Mouse (Mus musculus) kidney, embryonic 15.5 days (tissue): Measurements from ENCODE around the gene Gpr18. TPM values are rescaled to one million over a fixed set of nuclear protein-coding genes. Genes with fewer than 3 reads are reported as not detected.

Experiments
- ATAC-seq: fragments of 200-750 bp; cut with Nextera tagmentation; replicated peaks from 2 replicates; pipeline ENCODE4 v1.8.0; 2017; ENCODE audit warnings: moderate TSS enrichment; ENCODE audit not compliant: low FRiP score
- H3K27ac ChIP-seq: fragments of 300-500 bp; sonication (generic); 2 replicates; pipeline ENCODE4 v1.5.1; 2015; ENCODE audit warnings: mild to moderate bottlenecking, inconsistent platforms
- H3K27me3 ChIP-seq: fragments of 300-500 bp; sonication (generic); 2 replicates; pipeline ENCODE4 v1.6.1; 2015; ENCODE audit warnings: inconsistent platforms
- H3K36me3 ChIP-seq: fragments of 300-500 bp; sonication (generic); 2 replicates; pipeline ENCODE4 v1.6.1; 2015; ENCODE audit warnings: inconsistent platforms
- H3K4me1 ChIP-seq: fragments of 300-500 bp; sonication (generic); 2 replicates; pipeline ENCODE4 v1.6.1; 2015; ENCODE audit warnings: inconsistent platforms
- H3K4me2 ChIP-seq: fragments of 300-500 bp; sonication (generic); 2 replicates; pipeline ENCODE4 v1.6.1; 2015; ENCODE audit warnings: moderate library complexity, mild to moderate bottlenecking, inconsistent platforms
- H3K4me3 ChIP-seq: fragments of 300-500 bp; sonication (generic); replicated peaks from 2 replicates; pipeline ENCODE4 v1.5.1; 2015; ENCODE audit warnings: mild to moderate bottlenecking, inconsistent platforms
- H3K9ac ChIP-seq: fragments of 300-500 bp; sonication (generic); 2 replicates; pipeline ENCODE4 v1.6.1; 2015; ENCODE audit warnings: mild to moderate bottlenecking, inconsistent platforms
- H3K9me3 ChIP-seq: fragments of 300-500 bp; sonication (generic); replicated peaks from 2 replicates; pipeline ENCODE4 v1.6.1; 2016; ENCODE audit warnings: inconsistent platforms
- WGBS: fragments of 180-500 bp; shearing (Covaris S2); methylation state at CpG from one replicate; pipeline ENCODE4 v1.1.7; 2015; ENCODE audit warnings: mixed read lengths; 5-methylcytosine and 5-hydroxymethylcytosine counted together
- polyA plus RNA-seq: library from polyadenylated mRNA; unstranded; fragments of >200 nt; fragmentation: Nextera tagmentation; extraction: Ambion mirVana; gene quantifications from 2 replicates; pipeline ENCODE4 v1.2.1, GENCODE M21; 2015

Gpr18 gene
- polyA plus RNA-seq, 1 experiment from 2014 or later = 0.30 TPM

DNA sequence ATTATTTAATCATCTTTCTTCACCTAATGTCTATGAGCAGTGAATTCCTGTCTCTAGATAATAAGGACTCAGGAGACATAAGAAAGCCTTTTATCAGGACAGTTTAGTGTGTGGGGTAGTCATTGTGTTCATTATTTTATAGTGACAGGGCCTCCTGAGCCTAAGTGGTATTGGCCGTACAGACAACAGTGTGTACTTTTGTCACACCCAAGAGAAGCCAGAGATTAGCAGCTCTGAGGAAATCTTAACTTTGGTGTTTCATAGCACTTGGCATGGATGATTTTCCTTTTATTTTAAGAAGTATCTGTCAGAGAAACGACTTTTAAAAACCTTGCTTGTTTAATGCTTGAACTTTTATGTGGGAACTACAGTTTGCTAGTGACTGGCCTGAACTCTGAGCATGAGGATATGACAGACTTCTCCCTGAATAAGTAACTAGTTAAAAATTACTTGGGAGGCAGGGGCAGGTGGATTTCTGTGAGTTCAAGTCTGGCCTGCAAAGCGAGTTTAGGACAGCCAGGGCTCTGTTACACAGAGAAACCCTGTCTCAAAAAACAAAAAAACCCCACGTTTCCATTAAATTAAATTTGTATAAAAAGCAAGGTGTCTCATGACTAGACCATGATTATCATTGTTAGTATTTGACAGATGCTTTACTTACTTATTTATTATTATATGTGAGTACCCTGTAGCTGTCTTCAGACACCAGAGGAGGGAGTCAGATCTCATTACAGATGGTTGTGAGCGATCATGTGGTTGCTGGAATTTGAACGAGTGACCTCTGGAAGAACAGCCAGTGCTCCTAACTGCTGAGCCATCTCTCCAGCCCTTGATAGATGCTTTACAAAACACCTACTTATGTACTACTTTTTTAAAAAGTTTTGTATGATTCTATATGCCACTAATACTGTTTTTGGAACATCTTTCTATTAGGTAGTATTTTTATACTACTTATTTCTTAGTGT lies 19.2 kb downstream of the Gpr18 start:
- H3K36me3 ChIP-seq = no peaks in the 10 kb centered on the region
- 63% methylated on average over 6 of the region's 6 CpGs for WGBS
- ATAC-seq = no peak

DNA sequence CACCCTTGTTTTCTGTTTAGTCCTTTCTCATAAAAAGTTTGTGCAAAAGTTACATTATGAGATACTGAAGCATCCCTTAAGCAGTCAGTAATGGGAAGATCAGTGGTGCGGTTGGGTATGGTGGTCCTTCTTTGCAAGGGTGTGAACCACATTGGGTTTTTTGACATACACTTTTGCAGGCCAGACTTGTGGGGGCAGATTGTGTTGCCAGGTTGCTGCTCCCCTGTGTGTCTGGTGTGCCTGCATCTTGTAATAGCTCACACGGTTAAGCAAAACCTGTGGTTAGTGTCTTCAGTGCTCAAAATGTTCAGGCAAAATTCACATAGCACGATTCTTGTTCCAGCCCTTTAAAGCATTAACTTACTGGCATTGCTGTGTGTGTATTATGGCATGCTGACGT lies 20.3 kb downstream of the Gpr18 start:
- no peaks in the 10 kb centered on the region for H3K9me3 ChIP-seq

More for the DNA sequence above, 19.2 kb downstream of the Gpr18 start:
- Histone ChIP-seq H3K4me1 (0 out of 2 replicates have a peak, but pooled peaks cover 15% of the 10 kb centered on the region), H3K9ac (no peak overlapping the region), H3K4me3 (no peak overlapping the region), H3K9me3 (no peaks in the 10 kb centered on the region), H3K27ac (no peak overlapping the region), H3K27me3 (no peaks in the 10 kb centered on the region), H3K4me2 (no peak overlapping the region)

GRCm38 (mm10) chr14:121894511-121895135 lies 21.0 kb downstream of the Gpr18 start:
- WGBS = 58% methylated on average over 5 of the region's 5 CpGs
- ATAC-seq = no peak

More for the DNA sequence above, 20.3 kb downstream of the Gpr18 start:
- no peak overlapping the region for H3K9ac ChIP-seq
- 93% methylated on average over 4 of the region's 4 CpGs for WGBS
- no peak for ATAC-seq
- H3K27me3 ChIP-seq = no peaks in the 10 kb centered on the region
- H3K36me3 ChIP-seq = peaks cover 6% of the 10 kb centered on the region; the same call in 1 of the 2 replicates
- H3K4me3 ChIP-seq = no peak overlapping the region
- H3K4me2 ChIP-seq = no peak overlapping the region
- H3K4me1 ChIP-seq = 0 out of 2 replicates have a peak, but pooled peaks cover 15% of the 10 kb centered on the region
- H3K27ac ChIP-seq = no peak overlapping the region

DNA sequence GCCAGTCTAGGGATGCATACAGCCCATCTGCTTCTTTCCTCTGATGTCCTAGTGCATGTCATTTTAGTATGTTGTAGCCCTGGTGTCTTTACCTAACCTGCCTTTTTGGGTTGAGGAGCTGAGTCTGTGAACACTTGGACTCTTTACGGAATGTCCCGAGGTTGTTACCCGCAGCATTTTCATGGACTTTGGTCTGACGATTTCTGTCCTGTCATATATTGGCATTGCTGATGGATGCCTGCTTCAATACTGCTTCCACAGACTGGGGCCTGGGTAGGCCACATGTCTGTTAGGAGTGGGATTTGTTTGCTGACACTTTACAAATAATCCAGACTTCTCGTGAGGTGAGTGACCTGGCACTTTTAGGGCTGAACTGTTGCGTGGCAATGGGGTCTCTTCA lies 21.8 kb downstream of the Gpr18 start:
- Histone ChIP-seq H3K36me3 (peaks cover 7% of the 10 kb centered on the region; the same call in 1 of the 2 replicates), H3K9me3 (no peaks in the 10 kb centered on the region), H3K4me2 (no peak overlapping the region), H3K4me3 (no peak overlapping the region), H3K4me1 (0 out of 2 replicates have a peak, but pooled peaks cover 9% of the 10 kb centered on the region), H3K27ac (no peak overlapping the region), H3K27me3 (no peaks in the 10 kb centered on the region), H3K9ac (no peak overlapping the region)
- ATAC-seq = no peak
- 81% methylated on average over 6 of the region's 6 CpGs for WGBS

More at GRCm38 (mm10) chr14:121894511-121895135, 21.0 kb downstream of the Gpr18 start:
- Histone ChIP-seq H3K4me2 (no peak overlapping the region), H3K9ac (no peak overlapping the region), H3K36me3 (peaks cover 7% of the 10 kb centered on the region; the same call in 1 of the 2 replicates), H3K4me3 (no peak overlapping the region), H3K4me1 (0 out of 2 replicates have a peak, but pooled peaks cover 15% of the 10 kb centered on the region), H3K27me3 (no peaks in the 10 kb centered on the region), H3K9me3 (no peaks in the 10 kb centered on the region), H3K27ac (no peak overlapping the region)

DNA sequence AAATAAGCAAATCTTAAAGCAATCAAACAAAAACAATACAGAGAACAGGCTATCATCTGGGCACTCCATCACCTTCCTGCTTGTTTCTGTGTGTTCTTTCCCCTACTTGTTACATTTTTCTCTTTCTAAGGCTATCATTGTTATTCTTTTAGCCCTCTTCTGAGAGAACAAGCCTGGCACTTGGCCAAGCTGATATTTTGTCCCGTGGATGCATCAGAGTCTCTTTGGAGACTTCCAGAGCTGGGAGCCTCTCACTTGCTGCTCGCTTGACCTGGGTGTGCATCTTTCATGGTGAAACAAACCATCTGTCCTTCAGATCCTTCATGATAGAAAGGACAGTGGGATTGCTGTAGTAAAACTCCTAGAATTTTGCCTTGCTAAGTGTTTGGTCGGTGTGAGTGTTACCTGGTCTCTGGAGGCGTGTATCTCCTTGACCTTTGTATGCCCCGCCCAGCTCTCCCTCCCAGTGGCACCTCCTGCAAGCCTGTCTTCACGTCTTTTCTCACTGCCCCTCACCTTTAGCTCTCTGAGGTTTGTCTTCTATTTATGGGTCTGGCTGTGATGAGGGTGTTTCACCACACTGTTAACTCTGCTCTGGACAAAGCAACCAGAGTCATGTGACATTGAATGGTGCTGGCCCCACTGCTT lies 31.3 kb downstream of the Gpr18 start:
- WGBS = 49% methylated on average over 6 of the region's 6 CpGs
- Histone ChIP-seq H3K9ac (no peak overlapping the region), H3K27ac (no peak overlapping the region), H3K4me3 (no peak overlapping the region), H3K9me3 (no peaks in the 10 kb centered on the region), H3K36me3 (peaks cover 12% of the 10 kb centered on the region; the same call in 1 of the 2 replicates), H3K4me1 (peaks cover 34% of the 10 kb centered on the region), H3K27me3 (no peaks in the 10 kb centered on the region), H3K4me2 (no peak overlapping the region)
- ATAC-seq = no peak

- peaks cover 9% of the 10 kb centered on the region; the same call in 1 of the 2 replicates for H3K36me3 ChIP-seq
- no peak overlapping the region for H3K4me2 ChIP-seq
- 88% methylated on average over 7 of the region's 7 CpGs for WGBS
- H3K27ac ChIP-seq = no peak overlapping the region
- no peak for ATAC-seq
- H3K27me3 ChIP-seq = no peaks in the 10 kb centered on the region
- H3K9ac ChIP-seq = no peak overlapping the region
- no peak overlapping the region for H3K4me3 ChIP-seq
- no peaks in the 10 kb centered on the region for H3K9me3 ChIP-seq
- H3K4me1 ChIP-seq = peaks cover 40% of the 10 kb centered on the region
Measured at GRCm38 (mm10) chr14:121881211-121881610, 34.4 kb downstream of the Gpr18 start.

GRCm38 (mm10) chr14:121879266-121879840 lies 36.2 kb downstream of the Gpr18 start:
- Histone ChIP-seq H3K4me1 (peaks cover 37% of the 10 kb centered on the region), H3K9me3 (no peaks in the 10 kb centered on the region), H3K27ac (no peak overlapping the region), H3K9ac (peak overlapping the region; percentile 91), H3K27me3 (no peaks in the 10 kb centered on the region), H3K4me2 (peak overlapping the region; percentile 96), H3K36me3 (no peaks in the 10 kb centered on the region), H3K4me3 (peak overlapping the region; percentile 93)
- 17% methylated on average over 16 of the region's 16 CpGs for WGBS
- no peak for ATAC-seq

DNA sequence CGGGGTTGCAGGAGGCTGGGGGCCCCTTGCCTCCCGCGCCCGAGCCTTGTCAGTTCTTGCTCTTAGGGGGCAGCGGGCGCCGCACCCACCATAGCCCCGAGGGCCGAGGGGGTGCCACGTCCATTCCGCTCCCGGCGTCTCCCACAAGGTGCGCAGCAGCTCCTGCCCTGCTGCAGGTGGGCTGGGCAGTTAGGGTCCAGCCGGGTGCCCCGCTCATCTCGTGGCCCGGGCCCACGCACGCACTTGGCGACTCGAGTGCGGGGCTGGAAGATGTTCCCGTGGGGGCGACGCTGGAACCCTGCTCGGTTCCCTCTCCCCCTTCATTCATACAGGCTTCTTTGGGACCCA lies 36.7 kb downstream of the Gpr18 start:
- H3K27ac ChIP-seq = peak overlapping the region; percentile 97
- under 1% methylated on average over 27 of the region's 27 CpGs for WGBS
- ATAC-seq = peak; percentile 44; the same call in 1 of the 2 replicates

GRCm38 (mm10) chr14:121878176-121878858 lies 37.3 kb downstream of the Gpr18 start, which contains the start of gene Ubac2:
Ubac2 (plus strand) TSS chr14:121878620.
- Histone ChIP-seq H3K9me3 (no peaks in the 10 kb centered on the region), H3K4me2 (peak within 1 kb of the TSS; percentile 96), H3K27ac (peak within 1 kb of the TSS; percentile 97), H3K9ac (peak within 1 kb of the TSS; percentile 91), H3K4me3 (peak within 1 kb of the TSS; percentile 93), H3K4me1 (peaks cover 33% of the 10 kb centered on the region), H3K27me3 (no peaks in the 10 kb centered on the region), H3K36me3 (no peaks in the 10 kb centered on the region)
- under 1% methylated on average over 60 of the region's 61 CpGs for WGBS
- ATAC-seq = peak; percentile 99

More for the DNA sequence above, 36.7 kb downstream of the Gpr18 start:
- peaks cover 35% of the 10 kb centered on the region for H3K4me1 ChIP-seq
- H3K9me3 ChIP-seq = no peaks in the 10 kb centered on the region
- H3K9ac ChIP-seq = peak overlapping the region; percentile 91
- H3K36me3 ChIP-seq = no peaks in the 10 kb centered on the region
- no peaks in the 10 kb centered on the region for H3K27me3 ChIP-seq
- peak overlapping the region; percentile 93 for H3K4me3 ChIP-seq
- H3K4me2 ChIP-seq = peak overlapping the region; percentile 96

DNA sequence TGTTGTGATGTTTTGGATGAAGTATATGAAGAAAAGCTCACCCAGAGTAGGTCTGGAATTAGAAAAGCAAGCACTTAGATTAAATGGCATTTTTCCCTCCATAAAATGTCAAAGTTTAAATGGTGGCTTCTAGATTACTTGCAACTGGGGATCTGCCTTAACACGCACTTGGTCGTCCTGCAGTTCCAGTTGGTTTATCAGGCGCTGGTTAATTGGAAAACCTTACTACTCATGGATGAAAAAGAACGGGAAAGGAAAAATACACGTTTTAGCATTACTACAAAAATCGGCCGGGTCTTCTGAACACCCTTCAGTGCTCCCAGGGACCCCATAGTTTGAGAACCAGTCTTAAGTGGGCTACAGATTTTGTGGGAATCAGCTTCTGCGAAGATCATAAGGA lies 37.9 kb downstream of the Gpr18 start:
- no peaks in the 10 kb centered on the region for H3K27me3 ChIP-seq
- no peaks in the 10 kb centered on the region for H3K36me3 ChIP-seq
- peaks cover 27% of the 10 kb centered on the region for H3K4me1 ChIP-seq
- no peaks in the 10 kb centered on the region for H3K9me3 ChIP-seq
- H3K9ac ChIP-seq = peak overlapping the region; percentile 91; the same call in 1 of the 2 replicates
- 26% methylated on average over 8 of the region's 8 CpGs for WGBS
- H3K4me3 ChIP-seq = peak overlapping the region; percentile 93
- peak overlapping the region; percentile 96 for H3K4me2 ChIP-seq
- no peak for ATAC-seq
- peak overlapping the region; percentile 97 for H3K27ac ChIP-seq

DNA sequence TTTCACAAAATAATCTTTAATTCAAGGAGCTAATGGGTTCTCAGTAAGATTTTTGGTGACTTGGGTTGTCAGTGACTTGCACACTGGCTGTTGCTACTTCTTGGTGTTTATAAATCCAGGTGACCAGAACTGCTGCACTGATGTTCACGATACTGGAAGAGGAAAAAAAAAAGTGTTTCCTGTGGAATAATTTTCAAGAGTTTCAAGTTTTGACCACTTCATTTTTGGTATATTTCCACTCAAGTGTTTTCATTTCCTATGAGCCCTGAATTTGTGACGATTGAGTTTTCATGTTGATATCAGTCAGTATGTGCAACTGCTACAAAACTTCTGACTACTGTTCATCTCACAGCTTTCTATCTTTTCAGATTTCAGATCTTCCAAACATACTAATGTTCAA lies 38.7 kb downstream of the Gpr18 start:
- WGBS = 85% methylated on average over 2 of the region's 2 CpGs
- Histone ChIP-seq H3K36me3 (no peaks in the 10 kb centered on the region), H3K27me3 (no peaks in the 10 kb centered on the region), H3K4me1 (peaks cover 21% of the 10 kb centered on the region), H3K27ac (no peak overlapping the region), H3K9ac (no peak overlapping the region), H3K4me3 (no peak overlapping the region), H3K9me3 (no peaks in the 10 kb centered on the region), H3K4me2 (no peak overlapping the region)
- no peak for ATAC-seq
